Mouse (Mus musculus) C2C12 (cell line): ENCODE data around the gene Zfp518a.

Experiments
- CEBPB ChIP-seq: IDR thresholded peaks from one replicate; pipeline ENCODE4 v1.6.1; 2011; ENCODE audit warnings: low read depth, mild to moderate bottlenecking, control low read depth, moderate library complexity
- CTCF ChIP-seq: IDR thresholded peaks from one replicate; pipeline ENCODE4 v1.5.1; 2011; ENCODE audit not compliant: control insufficient read depth, insufficient read depth, insufficient read length
- MAX ChIP-seq: IDR thresholded peaks from one replicate; pipeline ENCODE4 v1.6.1; 2011; ENCODE audit warnings: mild to moderate bottlenecking, control low read depth
- MYOD1 ChIP-seq: IDR thresholded peaks from one replicate; pipeline ENCODE4 v1.6.1; 2011; ENCODE audit warnings: low read depth; ENCODE audit not compliant: control insufficient read depth, insufficient read length
- MYOG ChIP-seq: IDR thresholded peaks from one replicate; pipeline ENCODE4 v1.6.1; 2011; ENCODE audit not compliant: control insufficient read depth, insufficient read length; ENCODE audit errors: extremely low read depth
- USF1 ChIP-seq: IDR thresholded peaks from one replicate; pipeline ENCODE4 v1.6.1; 2011; ENCODE audit warnings: low read depth, mild to moderate bottlenecking, control low read depth, moderate library complexity

DNA sequence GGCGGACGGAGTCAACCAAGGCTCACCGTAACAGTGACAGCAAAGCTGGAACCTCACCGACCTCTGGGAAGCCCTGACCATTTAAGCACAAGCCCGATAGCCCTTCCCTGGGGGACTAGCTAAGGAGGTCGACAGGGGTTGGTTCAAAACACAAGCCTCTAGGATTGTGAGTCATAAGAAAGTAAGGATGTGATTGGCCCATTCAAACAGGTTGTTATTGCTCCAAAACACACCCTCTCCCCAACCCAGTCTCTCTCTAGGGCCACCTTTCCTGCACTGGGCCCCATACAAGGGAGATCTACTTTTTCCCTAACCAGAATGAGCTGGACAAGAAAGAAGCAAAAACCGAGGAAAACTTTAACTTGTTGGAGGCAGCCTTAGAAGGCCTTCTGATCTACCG, 40.9 kb downstream of the Zfp518a start:
- no peak for TF ChIP-seq MYOD1
- TF ChIP-seq CTCF = no peak
- TF ChIP-seq MAX = no peak
- no peak for TF ChIP-seq USF1
- TF ChIP-seq CEBPB = no peak
- TF ChIP-seq MYOG = no peak
